Mouse (Mus musculus) heart, embryonic 11.5 days (tissue): ENCODE measurements around the gene Slc31a2. TPM values are rescaled to one million over a fixed set of nuclear protein-coding genes. Genes with fewer than 3 reads are reported as not detected.

Source experiments
- ATAC-seq: fragments of 200-750 bp; cut with Nextera tagmentation; replicated peaks from 2 replicates; pipeline ENCODE4 v1.8.0; 2017; ENCODE audit warnings: moderate library complexity; ENCODE audit not compliant: insufficient number of reproducible peaks, low FRiP score, low TSS enrichment
- H3K27ac ChIP-seq: fragments of 300-500 bp; sonication (generic); 2 replicates; pipeline ENCODE4 v1.5.1; 2014; ENCODE audit warnings: mild to moderate bottlenecking, low read depth, low read length
- H3K27me3 ChIP-seq: fragments of 300-500 bp; sonication (generic); 2 replicates; pipeline ENCODE4 v1.6.1; 2014; ENCODE audit warnings: mild to moderate bottlenecking, low read length, mixed read lengths; ENCODE audit not compliant: control insufficient read depth, insufficient read depth
- H3K36me3 ChIP-seq: fragments of 300-500 bp; sonication (generic); 2 replicates; pipeline ENCODE4 v1.6.1; 2014; ENCODE audit warnings: mild to moderate bottlenecking, low read length, moderate library complexity, mixed read lengths; ENCODE audit not compliant: control insufficient read depth, insufficient read depth
- H3K4me1 ChIP-seq: fragments of 300-500 bp; sonication (generic); 2 replicates; pipeline ENCODE4 v1.6.1; 2014; ENCODE audit warnings: low read length; ENCODE audit not compliant: control insufficient read depth, insufficient read depth
- H3K4me2 ChIP-seq: fragments of 300-500 bp; sonication (generic); 2 replicates; pipeline ENCODE4 v1.6.1; 2014; ENCODE audit warnings: mild to moderate bottlenecking, moderate library complexity
- H3K4me3 ChIP-seq: fragments of 300-500 bp; sonication (generic); 2 replicates; pipeline ENCODE4 v1.5.1; 2014; ENCODE audit warnings: low read depth, low read length
- H3K9ac ChIP-seq: fragments of 300-500 bp; sonication (generic); 2 replicates; pipeline ENCODE4 v1.6.1; 2014; ENCODE audit warnings: mild to moderate bottlenecking, low read depth, low read length, moderate library complexity
- H3K9me3 ChIP-seq: fragments of 300-500 bp; sonication (generic); replicated peaks from 2 replicates; pipeline ENCODE4 v1.6.1; 2016; ENCODE audit warnings: low read length; ENCODE audit not compliant: control insufficient read depth
- WGBS: fragments of 180-500 bp; shearing (Covaris S2); extraction: QIAGEN DNeasy Blood & Tissue Kit; methylation state at CpG from one replicate; pipeline ENCODE4 v1.1.7; 2014; ENCODE audit not compliant: insufficient replicate concordance; 5-methylcytosine and 5-hydroxymethylcytosine counted together
- polyA plus RNA-seq: library from polyadenylated mRNA; unstranded; fragments of >200 nt; fragmentation: Nextera tagmentation; extraction: Ambion mirVana; gene quantifications from 2 replicates; pipeline ENCODE4 v1.2.1, GENCODE M21; 2014

Slc31a2 gene
- polyA plus RNA-seq = 14.4 and 15.4 TPM in 2 replicates

- no peaks in the 10 kb centered on the region for H3K27me3 ChIP-seq
- H3K27ac ChIP-seq = no peak within 1 kb of the TSS
- ATAC-seq = no peak
- no peaks in the 10 kb centered on the region for H3K36me3 ChIP-seq
- H3K9me3 ChIP-seq = no peaks in the 10 kb centered on the region
- H3K9ac ChIP-seq = no peak within 1 kb of the TSS
- WGBS = 37% methylated on average over 2 of the region's 2 CpGs
- peaks cover 3% of the 10 kb centered on the region; the same call in 1 of the 2 replicates for H3K4me1 ChIP-seq
- H3K4me3 ChIP-seq = no peak within 1 kb of the TSS
- no peak within 1 kb of the TSS for H3K4me2 ChIP-seq
Observed at GRCm38 (mm10) chr4:62262276-62262675, at the start of gene Slc31a2. Gene Slc31a2 (plus strand): TSS chr4:62262562.

GRCm38 (mm10) chr4:62213490-62213889, 48.9 kb upstream of the Slc31a2 start:
- ATAC-seq = no peak
- Histone ChIP-seq H3K9ac (no peak overlapping the region), H3K4me3 (no peak overlapping the region), H3K27ac (no peak overlapping the region), H3K4me1 (peaks cover 8% of the 10 kb centered on the region; the same call in 1 of the 2 replicates), H3K9me3 (peaks cover 7% of the 10 kb centered on the region; the same call in 1 of the 2 replicates), H3K36me3 (no peaks in the 10 kb centered on the region), H3K27me3 (no peaks in the 10 kb centered on the region), H3K4me2 (no peak overlapping the region)
- 72% methylated on average over 2 of the region's 2 CpGs for WGBS

- no peaks in the 10 kb centered on the region for H3K27me3 ChIP-seq
- WGBS = 30% methylated on average over 10 of the region's 10 CpGs
- H3K27ac ChIP-seq = no peak overlapping the region
- no peak overlapping the region for H3K9ac ChIP-seq
- H3K4me3 ChIP-seq = no peak overlapping the region
- H3K4me2 ChIP-seq = no peak overlapping the region
- no peak for ATAC-seq
- no peaks in the 10 kb centered on the region for H3K9me3 ChIP-seq
- H3K36me3 ChIP-seq = no peaks in the 10 kb centered on the region
- H3K4me1 ChIP-seq = no peaks in the 10 kb centered on the region
Observed at GRCm38 (mm10) chr4:62228391-62228790, 34.0 kb upstream of the Slc31a2 start.

DNA sequence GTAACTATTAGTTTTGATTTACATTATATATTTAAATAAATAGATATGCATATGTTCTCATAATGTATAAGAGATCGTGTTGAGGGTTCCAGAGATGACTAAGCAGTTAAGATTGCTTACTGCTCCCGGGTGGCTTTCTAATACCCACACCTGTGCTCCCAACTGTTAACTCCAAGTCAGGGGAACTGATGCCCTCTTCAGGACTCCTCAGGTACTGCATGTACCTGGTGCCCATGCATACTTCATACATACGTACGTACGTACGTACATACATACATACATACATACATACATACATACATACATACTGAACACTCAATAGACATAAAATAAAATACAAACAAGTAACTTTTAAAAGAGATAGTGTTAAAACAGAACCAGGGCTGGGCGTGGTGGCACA, 32.9 kb upstream of the Slc31a2 start:
- Histone ChIP-seq H3K27me3 (no peaks in the 10 kb centered on the region), H3K9me3 (no peaks in the 10 kb centered on the region), H3K4me1 (no peaks in the 10 kb centered on the region), H3K36me3 (no peaks in the 10 kb centered on the region), H3K4me3 (no peak overlapping the region), H3K9ac (no peak overlapping the region), H3K27ac (no peak overlapping the region), H3K4me2 (no peak overlapping the region)
- WGBS = 82% methylated on average over 7 of the region's 7 CpGs
- ATAC-seq = no peak

GRCm38 (mm10) chr4:62230153-62230552, 32.2 kb upstream of the Slc31a2 start:
- H3K27me3 ChIP-seq = no peaks in the 10 kb centered on the region
- WGBS = 57% methylated on average over 1 of the region's 1 CpGs
- no peak for ATAC-seq
- no peak overlapping the region for H3K4me2 ChIP-seq
- no peak overlapping the region for H3K4me3 ChIP-seq
- H3K36me3 ChIP-seq = no peaks in the 10 kb centered on the region
- H3K9me3 ChIP-seq = no peaks in the 10 kb centered on the region
- H3K4me1 ChIP-seq = no peaks in the 10 kb centered on the region
- H3K27ac ChIP-seq = no peak overlapping the region
- H3K9ac ChIP-seq = no peak overlapping the region

GRCm38 (mm10) chr4:62230769-62231168, 31.6 kb upstream of the Slc31a2 start, which contains the start of gene Zfp37:
Gene Zfp37 (minus strand): TSS chr4:62231047.
- ATAC-seq = no peak
- H3K9ac ChIP-seq = no peak within 1 kb of the TSS
- no peaks in the 10 kb centered on the region for H3K36me3 ChIP-seq
- 70% methylated on average over 13 of the region's 13 CpGs for WGBS
- H3K4me2 ChIP-seq = no peak within 1 kb of the TSS
- H3K4me3 ChIP-seq = no peak within 1 kb of the TSS
- no peaks in the 10 kb centered on the region for H3K9me3 ChIP-seq
- no peaks in the 10 kb centered on the region for H3K4me1 ChIP-seq
- H3K27me3 ChIP-seq = no peaks in the 10 kb centered on the region
- H3K27ac ChIP-seq = no peak within 1 kb of the TSS

- H3K27ac ChIP-seq = no peak overlapping the region
- no peak overlapping the region for H3K9ac ChIP-seq
- H3K27me3 ChIP-seq = no peaks in the 10 kb centered on the region
- H3K4me2 ChIP-seq = no peak overlapping the region
- peaks cover 3% of the 10 kb centered on the region; the same call in 1 of the 2 replicates for H3K9me3 ChIP-seq
- no peaks in the 10 kb centered on the region for H3K36me3 ChIP-seq
- H3K4me3 ChIP-seq = no peak overlapping the region
- 66% methylated on average over 6 of the region's 6 CpGs for WGBS
- H3K4me1 ChIP-seq = no peaks in the 10 kb centered on the region
- ATAC-seq = no peak
Observed at GRCm38 (mm10) chr4:62240586-62240985, 21.8 kb upstream of the Slc31a2 start.

DNA sequence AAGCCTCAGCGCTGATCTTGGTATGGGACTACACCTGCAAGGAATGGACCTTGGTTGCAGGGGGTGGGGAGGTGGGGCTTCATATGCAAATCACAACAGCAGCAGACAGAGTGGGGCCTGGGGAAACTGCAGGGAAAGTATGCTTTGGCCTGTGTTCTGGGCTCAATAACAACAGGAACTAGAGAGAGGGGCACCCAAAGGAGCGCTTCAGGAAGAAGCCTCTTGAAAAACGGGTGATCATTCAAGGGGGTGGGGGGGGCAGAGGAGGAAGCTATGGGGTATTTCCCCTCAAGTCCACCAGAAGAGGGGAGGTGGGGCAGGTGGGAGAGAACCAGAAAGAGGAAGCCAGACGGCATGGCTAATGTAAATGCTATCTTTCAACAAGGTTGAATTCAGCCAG, 14.0 kb upstream of the Slc31a2 start:
- ATAC-seq = no peak
- Histone ChIP-seq H3K4me1 (no peaks in the 10 kb centered on the region), H3K4me2 (no peak overlapping the region), H3K9ac (no peak overlapping the region), H3K9me3 (no peaks in the 10 kb centered on the region), H3K27me3 (no peaks in the 10 kb centered on the region), H3K27ac (no peak overlapping the region), H3K4me3 (no peak overlapping the region), H3K36me3 (no peaks in the 10 kb centered on the region)
- WGBS = 26% methylated on average over 4 of the region's 4 CpGs

DNA sequence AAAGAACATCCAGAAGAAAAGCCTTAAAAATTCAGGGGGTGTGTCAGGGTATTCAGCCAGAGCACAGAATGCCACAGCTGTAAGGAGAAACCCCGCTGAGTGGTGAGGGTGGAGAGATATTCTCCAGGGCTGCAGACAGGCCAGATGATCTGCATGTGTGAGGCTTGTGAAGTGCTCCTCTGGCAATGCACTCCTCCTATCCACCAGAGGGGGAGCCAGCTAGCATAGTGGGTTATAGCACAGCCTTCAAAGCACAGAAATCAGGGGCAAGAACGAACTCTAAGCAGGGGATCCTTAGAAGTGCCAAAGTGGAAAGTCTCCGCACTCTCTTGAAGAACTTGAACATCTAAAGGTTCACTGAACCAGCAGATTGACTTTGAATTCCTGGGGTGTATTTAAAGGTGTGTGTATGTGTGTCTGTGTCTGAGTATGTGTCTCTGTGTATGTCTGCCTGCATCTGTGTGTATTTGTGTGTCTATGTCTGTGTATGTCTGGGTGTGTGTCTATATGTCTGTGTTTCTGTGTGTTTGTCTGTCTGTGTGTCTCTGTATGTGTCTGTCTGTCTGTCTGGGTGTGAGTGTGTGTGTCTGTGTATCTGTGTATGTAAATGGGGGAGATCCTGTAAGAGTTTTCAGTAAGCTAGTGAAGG, 11.3 kb upstream of the Slc31a2 start:
- Histone ChIP-seq H3K4me2 (no peak overlapping the region), H3K27ac (no peak overlapping the region), H3K9me3 (no peaks in the 10 kb centered on the region), H3K4me3 (no peak overlapping the region), H3K9ac (no peak overlapping the region), H3K27me3 (no peaks in the 10 kb centered on the region), H3K4me1 (no peaks in the 10 kb centered on the region), H3K36me3 (no peaks in the 10 kb centered on the region)
- WGBS = 38% methylated on average over 3 of the region's 3 CpGs
- no peak for ATAC-seq
